Mouse (Mus musculus) cerebral cortex, adult 2 months (tissue): ENCODE measurements around the gene Cdkn2aipnl.

Experiments
- WGBS: fragments of 180-500 bp; shearing (Covaris S2); methylation state at CpG from one replicate; pipeline ENCODE4 v1.1.7; 2018; 5-methylcytosine and 5-hydroxymethylcytosine counted together

Gene Cdkn2aipnl

DNA sequence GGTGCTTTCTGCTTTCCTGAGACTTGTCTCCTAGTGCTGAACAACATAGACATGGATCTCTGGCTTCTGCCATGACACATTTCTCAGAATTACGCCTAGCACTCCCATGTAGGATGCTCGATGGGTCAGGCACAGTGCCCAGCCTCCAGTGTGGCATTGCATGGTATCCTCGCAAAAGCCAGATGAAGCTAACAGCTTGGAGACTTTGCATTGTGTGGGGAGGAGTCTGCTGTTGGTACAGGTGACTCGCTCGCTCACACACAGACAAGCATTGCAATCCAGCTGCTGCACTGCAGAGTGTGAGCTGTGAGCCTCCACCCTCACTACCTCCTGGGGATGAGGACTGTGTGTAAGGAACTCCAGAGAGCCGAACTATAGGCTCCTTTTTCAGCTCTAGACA, 21.3 kb upstream of the Cdkn2aipnl start:
- 44% methylated on average over 6 of the region's 6 CpGs for WGBS

DNA sequence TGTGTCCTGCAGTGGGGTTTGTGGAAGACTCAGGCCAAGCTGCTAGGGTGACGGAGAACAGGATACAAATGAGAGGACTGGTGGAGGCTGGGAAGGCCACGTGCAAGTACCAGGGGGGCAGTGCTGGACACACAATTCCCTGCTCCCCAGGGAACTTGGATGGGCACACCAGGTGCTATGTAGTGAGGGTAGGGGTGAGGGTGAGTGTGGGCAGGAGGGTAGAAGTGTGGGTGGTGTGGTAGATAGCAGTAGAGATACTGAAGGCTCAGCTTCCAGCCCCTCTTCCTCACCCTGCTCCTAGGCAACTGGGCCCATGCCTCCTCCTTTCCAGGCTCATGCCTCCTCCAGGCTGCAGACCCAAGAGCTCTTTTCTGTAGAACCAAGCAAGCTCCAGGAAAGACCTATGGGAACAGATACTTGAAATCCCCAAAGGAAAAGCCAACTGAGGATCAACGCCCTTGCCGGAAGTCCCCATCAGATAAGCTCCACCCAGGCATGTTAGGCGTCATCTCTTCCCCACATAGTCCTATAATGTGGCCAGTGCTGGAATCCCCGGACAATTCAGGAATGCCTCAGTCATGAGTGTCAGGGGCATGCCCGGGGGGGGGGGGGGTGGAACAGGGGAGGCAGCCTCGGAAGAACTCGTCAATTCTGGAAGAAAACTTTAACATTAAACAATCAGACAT, 18.2 kb upstream of the Cdkn2aipnl start:
- WGBS, result 77% methylated on average over 9 of the region's 9 CpGs

DNA sequence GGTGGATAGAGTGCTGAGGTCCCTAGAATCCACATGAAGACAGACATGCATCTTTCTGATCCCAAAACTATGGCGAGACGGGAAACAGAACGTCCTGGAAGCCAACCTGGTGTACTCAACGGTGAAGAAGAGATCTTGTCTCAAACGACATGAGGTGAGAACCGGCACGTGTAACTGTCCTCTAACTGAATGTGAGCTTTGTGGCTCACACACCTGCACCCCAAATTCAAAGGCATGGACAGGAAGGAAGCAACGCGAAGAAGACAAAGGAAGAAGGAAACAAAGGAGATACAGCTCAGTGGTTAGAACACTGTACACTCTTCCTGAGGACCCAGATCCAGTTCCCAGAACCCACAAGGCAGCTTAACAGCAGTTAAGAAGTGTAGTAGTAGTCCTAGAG, 17.5 kb upstream of the Cdkn2aipnl start:
- WGBS, result 88% methylated on average over 9 of the region's 9 CpGs

DNA sequence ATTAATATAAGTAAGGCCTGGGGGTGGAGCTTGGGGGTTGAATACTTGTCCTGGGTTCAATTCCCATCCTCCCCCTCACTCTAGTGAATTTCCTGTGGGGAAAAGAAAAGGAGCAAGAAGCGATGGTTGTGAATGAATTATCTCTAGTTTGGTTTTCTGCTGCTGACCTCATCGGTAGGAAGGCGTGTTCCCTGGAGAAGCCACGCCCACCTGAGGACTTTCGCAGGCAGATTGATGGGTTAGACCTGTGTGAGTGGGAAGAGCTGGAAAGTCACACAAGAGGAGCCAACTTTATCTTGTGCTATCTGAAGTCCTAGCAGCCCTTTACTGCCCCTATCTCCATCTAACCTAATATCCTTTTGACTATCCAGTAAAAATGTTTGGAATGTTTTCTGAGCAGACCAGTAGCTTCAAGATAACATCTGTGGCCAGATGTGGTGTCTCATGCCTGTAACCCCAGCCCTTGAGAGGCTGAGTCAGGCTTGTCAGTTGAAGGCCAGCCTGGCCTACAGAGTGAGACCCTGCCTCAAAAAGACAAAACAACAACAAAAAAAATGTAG, 15.5 kb upstream of the Cdkn2aipnl start:
- WGBS, result 67% methylated on average over 5 of the region's 5 CpGs

DNA sequence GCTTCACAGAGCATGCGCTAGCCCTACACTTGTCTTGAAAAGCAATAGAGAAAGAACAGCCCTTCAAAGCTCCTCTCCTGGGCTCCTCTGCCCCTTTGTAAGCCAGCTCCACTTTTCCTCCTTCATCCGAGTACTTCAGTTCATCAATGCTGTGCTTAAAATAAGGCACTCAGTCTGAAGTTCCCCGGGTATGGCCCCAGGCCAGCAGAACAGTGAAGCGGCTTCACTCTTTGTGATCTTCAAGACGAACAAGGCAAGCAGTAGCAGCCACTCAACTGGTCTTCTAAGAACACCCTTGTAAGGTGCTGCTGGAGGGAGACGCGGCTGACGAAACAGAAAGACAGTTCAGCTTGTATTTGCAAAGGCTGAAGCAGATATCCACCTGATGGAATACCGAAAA, 11.3 kb upstream of the Cdkn2aipnl start:
- WGBS, result 78% methylated on average over 9 of the region's 9 CpGs

DNA sequence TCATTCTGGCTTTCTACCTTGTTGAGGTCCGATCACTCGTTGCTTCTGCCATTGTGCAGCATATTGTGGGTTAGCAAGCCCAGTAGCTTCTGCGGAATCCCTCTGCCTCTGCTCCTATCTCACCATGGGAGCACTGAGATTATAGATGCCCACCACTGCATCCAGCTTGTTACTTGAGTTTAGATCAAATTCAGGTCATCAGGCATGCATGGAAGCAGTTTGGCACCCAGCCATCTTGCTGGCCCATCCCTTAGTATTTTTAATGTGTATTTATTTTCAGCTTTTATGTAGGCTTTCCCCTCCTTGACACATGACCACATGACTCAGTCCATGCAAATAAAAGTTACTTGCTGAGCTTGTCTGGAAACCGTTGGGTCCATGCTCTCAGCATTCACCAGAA, 9.7 kb upstream of the Cdkn2aipnl start:
- 90% methylated on average over 4 of the region's 4 CpGs for WGBS

DNA sequence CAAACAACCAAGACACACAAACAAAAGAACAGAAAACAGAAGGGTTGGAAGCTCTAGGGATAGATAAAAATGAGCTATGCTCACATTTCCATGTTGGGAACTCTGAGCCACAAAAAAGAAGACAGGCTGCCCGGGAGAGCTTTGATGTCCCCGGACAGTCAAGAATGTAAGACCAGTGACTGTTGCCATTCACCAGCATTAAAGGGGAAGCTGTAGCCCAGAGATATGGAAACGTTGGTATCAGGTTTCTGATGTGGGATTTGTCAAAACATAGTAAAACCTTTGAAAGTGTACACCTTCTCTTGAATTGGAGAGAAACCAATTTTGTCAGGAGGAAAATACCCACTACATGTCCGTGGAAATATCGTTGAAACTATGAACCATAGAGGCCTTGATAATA, 8.0 kb upstream of the Cdkn2aipnl start:
- WGBS, result 89% methylated on average over 5 of the region's 5 CpGs

DNA sequence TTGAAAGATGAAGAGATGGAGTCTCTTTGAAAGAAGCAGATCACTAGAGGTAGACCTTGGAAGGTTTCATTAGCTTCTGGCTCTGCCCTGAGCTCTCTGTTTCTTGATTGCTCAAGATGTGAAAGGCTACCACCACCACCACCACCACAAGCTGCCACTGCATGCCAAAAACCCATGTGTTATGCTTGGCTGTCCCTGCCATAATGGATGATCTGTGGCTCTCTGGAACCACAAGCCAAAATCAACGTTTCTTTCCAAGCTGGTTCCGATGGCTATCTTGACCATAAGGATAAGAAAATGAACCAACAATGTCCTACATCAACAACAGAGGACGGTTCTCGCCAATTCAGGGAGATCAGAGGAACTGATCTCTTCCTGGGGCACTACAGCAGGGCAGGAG, 7.4 kb upstream of the Cdkn2aipnl start:
- WGBS, result 92% methylated on average over 4 of the region's 4 CpGs

DNA sequence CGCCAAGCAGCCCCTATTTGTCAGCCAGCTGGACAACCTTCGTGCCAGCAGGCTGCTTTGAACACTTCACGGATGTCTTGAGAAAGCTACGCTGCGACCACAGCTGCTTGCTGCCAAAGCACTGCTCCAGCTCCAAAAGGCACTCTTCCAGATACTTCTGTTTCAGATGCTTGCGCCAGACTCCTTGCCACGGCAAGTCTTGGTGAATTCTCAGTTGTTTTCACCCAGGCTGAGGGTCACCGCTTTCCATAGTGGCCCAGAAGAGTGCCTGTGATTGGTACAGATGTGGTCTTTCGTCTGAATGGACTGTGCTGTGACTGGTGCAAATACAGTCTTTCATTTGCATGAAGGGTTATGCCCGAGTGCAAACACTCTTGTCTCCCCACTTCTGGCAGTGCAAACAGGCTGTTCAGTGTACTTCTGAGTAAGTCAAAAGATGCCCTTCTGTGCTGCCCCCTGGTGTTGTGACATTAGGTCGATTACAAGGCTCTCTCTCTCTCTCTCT, 6.4 kb upstream of the Cdkn2aipnl start:
- 36% methylated on average over 11 of the region's 11 CpGs for WGBS

DNA sequence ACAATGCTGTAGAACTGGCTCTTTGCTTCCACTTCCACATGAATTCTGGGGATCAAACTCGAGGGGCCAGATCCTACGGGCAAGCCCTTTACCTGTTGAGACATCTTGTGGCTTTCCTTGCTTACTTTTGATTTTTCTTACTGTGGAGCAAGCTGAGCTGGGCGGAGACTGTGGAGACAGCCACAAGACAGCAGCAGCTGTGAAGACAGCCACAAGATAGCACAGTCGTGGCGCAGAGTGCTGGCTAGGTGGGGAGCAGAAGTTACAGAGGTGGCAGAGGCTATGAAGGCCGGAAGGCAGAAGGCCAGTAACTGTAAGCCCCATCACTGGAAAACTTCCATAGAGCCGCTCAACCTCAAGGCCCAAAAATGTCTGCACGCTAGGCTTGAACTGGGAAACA, 5.7 kb upstream of the Cdkn2aipnl start:
- WGBS, result 97% methylated on average over 8 of the region's 8 CpGs

DNA sequence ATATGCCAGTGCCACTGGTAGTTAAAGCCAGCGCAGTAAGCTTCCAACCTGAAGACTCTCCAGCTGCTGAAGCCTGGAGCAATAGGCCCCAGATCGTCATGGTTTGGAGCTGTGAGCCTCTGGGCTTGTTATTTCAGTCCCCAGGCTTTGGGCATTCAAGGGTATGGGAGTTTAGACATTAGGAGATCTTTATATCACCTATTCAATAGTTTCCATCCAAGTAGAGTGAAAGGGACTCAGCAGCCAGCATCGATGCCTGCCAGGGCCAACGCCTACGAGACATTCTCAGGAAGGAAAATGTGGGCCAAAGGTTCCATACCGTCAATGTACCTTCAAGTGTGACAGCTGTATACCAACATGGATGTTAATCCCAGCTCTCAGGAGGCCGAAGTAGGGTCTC, 5.2 kb upstream of the Cdkn2aipnl start:
- WGBS, result 94% methylated on average over 7 of the region's 7 CpGs

DNA sequence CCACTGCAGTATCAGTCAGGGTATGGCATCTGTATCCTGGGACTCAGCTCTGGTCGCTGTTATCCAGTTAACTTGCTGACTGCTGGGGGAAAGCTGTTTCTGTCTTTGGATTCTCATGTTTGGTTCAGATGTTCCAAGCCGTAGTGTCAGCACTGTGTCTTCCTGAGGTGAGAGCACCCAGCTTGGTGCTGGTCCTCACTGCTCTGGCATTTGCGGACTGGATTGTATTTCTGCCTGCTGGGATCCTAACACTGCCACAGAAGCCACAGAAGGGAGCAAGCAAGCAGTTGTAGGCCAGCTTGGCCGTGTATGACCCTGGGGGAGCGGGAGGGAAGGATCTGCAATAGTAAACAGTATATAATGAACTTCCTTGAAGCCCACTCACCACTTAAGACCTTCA, 810 bp upstream of the Cdkn2aipnl start:
- 84% methylated on average over 5 of the region's 5 CpGs for WGBS

DNA sequence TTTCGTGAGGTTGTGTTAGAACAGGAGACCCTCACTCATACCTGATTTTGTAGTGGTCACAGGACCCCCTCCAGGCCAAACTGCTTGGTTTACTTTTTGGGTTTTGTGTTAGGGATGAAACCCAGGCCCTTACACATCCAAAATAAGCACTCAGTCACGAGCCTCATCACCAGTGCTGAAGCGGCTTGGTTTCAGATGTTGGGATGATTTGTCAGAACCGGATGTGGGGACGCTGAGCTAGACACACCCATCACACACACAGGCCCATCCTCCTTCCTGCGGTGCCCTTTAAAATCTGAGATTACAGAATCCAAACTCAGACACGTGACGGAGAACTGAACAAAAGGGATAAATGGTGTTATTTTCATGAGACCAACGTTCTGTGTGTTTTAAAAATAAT, 1.4 kb downstream of the Cdkn2aipnl start:
- 93% methylated on average over 9 of the region's 9 CpGs for WGBS

DNA sequence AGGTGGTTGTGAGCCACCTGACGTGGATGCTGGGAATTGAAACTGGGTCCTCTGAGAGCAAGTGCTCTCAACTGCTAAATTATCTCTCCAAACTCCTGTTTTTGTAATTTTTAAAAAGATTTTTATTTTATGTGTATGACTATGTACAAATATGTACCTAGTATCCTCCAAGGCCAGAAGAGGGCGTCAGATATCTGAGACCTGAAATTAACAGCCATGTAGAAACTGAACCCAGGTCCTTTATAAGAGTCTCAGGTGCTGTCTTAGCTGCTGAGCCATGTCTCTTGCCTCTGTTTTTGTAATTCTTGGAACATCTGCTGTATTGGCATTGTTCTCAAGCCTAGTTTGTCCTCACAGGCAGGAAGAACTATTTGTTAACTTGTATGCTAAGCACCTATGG, 2.0 kb downstream of the Cdkn2aipnl start:
- 96% methylated on average over 2 of the region's 2 CpGs for WGBS

DNA sequence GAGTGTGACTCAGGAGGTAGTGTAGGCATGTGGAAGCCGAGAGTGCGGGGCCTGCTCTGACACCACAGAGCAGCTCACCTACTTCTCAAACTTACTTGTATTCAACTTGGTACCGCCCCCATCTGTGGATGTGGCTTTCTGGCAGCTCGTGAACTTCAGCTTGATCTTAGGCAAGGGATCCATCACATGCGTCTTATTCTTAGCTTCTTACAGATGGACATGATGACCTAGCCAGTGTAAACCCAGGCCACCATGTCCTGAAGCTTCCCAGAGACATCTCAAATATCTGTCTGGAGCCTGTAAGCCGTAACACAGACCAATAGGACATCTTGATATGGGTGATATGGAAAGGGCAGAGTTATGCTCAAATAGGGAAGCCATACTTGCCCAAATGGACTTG, 4.2 kb downstream of the Cdkn2aipnl start:
- WGBS, result 91% methylated on average over 6 of the region's 6 CpGs

DNA sequence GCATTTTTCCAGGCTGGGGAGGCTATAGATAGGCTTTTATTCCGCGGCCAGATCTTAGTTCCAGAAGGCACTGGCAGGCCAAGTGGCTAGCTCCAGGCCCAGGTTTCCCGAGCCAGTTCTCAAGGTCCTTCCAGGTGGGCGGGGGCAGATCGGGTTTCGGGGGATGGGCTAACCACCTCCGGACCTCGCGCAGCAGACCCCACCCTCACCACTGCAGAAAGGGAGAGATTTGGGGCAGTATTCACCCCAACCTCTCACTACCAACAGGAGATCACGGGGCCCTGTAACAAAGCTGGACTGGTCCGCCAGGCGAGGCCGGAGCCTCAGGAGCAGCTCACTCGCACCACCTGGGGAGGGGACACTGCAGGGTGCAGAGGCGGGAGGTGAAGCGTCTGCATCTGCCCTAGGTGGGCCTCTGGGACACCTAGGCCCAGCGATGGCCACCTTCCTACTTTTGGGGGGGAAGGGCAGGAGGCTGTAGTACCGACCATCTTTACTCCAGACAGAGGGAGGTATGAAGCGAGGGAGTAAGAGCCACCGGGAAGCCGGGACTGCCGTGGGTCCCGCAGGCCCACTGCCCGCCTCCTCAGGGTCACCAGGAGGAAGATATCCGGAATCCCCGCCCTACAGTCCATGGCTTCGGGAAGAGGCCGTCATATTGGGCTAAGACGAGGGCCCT, 32.3 kb downstream of the Cdkn2aipnl start:
- WGBS, result under 1% methylated on average over 29 of the region's 29 CpGs

DNA sequence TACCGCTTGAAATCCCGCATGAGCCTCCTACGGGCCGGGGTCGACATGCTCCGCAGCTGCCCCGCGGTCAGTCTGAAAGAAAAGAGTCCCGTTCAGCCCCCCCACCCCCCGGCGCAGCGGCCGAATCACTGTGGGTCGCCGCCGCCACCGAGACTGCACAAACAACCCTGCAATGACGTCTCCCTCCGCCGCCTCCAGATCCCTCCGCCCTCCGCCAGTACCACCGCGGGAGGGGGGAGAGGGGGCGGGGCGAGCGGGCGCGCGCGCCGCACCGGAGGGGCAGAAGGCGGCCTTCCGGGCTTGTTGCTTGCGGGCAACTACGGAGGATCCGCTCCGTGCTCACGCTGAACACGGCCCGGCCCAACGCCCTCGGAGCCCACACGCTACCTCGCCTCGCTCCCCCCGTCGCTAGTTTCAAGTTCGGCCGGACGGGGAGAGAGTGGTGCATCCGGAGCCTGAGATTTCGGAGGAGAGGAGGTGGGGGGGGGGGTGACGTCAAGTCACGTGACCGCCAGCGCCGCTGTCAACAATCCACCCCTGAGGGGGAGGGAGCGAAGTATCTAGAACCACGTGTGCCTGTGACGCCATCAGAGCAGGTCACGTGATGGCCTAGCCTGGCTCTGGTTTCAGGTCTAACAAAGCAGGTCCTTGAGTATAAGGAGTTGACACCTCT, 33.0 kb downstream of the Cdkn2aipnl start, which contains the start of gene Ube2b:
TSS of gene Ube2b (minus strand) at position 473 of the 673 bp plus-strand sequence.
- WGBS, result under 1% methylated on average over 58 of the region's 63 CpGs

DNA sequence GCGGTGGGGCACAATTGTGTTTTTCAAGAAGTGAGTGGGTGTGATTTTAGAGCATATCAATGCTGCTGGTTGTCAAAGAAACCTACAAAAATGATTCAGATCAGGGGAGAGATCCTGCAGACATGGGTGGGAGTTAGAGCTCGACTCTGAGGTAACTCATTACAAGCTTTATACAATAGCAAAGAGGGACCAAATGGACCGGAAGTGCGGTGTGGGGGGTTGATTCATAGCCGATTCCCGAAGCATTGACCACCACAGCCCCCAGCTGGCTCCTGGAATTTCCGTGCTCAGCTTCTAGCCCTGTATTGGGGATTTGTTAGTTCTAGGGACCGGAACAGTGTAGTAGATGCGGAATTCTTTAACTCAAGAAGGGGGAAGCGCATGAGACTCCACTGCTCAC, 33.9 kb downstream of the Cdkn2aipnl start:
- 50% methylated on average over 10 of the region's 10 CpGs for WGBS

DNA sequence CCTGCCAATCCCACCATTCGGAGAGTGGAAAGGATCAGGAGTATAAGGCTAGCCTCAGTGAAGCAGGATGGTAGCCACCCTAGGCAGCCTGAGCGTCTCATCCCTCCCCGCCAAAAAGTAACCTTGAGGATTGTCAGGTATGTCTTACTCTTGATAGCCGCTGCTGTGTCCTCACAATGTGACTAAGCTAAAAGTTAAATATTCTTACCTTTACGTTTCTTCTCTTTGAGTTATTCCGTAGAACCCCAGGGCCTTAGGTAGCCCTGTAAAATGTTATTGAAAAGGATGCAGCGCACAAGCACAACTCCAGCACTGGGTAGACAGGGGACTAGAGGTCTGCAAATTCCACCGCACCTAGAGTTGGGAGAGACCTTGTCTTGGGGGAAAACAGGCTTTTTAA, 34.4 kb downstream of the Cdkn2aipnl start:
- 92% methylated on average over 8 of the region's 8 CpGs for WGBS

DNA sequence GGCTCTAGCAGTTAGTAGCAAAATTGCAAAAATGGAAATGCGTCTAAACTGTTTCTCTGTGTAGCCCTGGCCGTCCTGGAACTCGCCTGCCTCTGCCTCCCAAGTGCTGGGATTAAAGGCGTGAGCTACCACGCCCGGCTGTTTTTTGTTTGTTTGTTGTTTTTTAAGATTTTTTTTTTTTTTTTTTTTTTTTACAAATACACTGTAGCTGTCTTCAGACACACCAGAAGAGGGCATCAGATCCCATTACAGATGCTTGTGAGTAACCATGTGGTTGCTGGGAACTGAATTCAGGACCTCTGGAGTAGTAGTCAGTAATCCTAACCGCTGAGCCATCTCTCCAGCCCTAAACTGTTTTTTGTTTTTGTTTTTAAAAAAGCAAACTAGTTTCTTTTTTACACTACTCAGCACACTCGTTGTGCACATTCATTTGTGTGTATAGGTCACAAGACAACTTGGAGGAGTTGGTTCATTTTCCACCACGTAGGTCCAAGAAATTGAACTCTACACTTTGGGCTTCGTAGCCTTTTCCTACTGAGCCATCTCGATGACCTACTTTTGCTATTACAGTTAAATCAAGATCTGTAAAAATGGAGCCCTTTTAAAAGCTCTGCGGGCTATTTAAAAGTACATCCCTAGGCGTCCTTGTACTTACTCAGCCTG, 35.5 kb downstream of the Cdkn2aipnl start:
- 71% methylated on average over 13 of the region's 13 CpGs for WGBS

DNA sequence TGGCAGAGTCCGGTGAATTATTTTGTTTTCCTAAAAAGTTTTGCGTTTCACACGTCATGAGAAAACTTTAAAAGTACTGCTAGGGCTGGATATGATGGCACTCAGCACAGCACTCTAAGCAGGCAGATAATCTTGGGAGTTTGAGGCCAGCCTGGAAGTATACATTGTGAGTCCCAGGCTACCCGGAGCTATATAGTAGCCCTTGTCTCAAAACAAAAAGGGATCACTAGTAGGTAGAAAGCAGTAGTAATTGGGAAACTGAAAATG, 36.0 kb downstream of the Cdkn2aipnl start:
- WGBS, result 10% methylated on average over 4 of the region's 4 CpGs
